Mouse (Mus musculus): ENCODE measurements around the gene Slitrk5. TPM values are rescaled to one million over a fixed set of nuclear protein-coding genes. Genes with fewer than 3 reads are reported as not detected.

The Slitrk5 gene
- 29.7 and 31.7 TPM in 2 replicates for polyA plus RNA-seq (2012; rRNA removed)

DNA sequence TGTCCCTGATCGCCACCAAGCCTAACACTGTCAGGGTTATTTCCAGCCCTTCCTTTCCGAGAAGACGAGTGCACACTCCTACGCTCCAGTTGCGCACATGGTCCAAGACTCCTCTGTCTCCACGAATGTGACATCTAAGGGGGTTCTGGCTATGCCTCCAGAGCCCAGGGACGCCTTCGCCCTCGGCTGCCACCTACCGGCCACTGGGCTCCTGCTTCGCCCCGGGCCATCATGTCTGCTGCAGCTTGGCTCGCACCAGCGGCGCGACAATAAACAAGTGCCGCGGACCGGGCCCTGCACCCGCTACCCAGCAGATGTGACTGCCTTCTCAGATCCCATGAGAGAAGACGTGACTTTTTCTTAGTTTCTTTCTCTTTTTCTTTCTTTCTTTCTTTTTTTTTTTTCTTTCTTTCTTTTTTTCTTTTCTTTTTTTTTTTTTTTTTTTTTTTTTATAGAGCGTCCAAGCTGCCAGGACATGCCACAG is at the start of gene Slitrk5:
TSS of gene Slitrk5 (plus strand) at position 434 of the 484 bp plus-strand sequence.
- Histone ChIP-seq H3K27ac (ENCODE audit: insufficient read depth, low read length) (peak within 1 kb of the TSS; percentile 97), H3K4me3 (ENCODE audit: insufficient read depth, low read length) (peak within 1 kb of the TSS; percentile 96)
- TF ChIP-seq POLR2A (IDR thresholded peaks at IDR 0.05; ENCODE audit: extremely low read depth, insufficient read depth, low read length) (peak; percentile 64), CTCF (IDR thresholded peaks at IDR 0.05; ENCODE audit: extremely low read depth, insufficient read depth, low read length) (peak; percentile 67)

DNA sequence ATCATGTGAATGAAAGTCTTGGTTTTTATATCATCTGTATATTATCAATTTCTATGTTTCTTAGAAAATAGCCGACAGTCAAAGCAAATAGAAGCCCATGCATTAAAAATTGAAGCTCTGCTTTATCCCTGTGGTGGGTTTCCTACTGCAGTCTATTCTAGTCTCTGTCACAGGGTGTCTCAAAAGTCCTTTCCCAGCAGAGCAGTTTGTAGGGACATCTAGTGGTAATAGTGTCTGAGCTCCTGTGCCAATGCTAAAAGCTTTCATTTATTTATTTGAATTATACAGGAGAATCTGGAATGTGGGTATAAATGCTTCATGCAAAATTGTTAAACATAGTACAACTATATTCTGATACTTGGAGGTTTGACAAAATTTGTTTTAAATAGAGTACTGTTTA is 2.0 kb upstream of the Slitrk5 start:
- no peak for TF ChIP-seq POLR2A (IDR thresholded peaks at IDR 0.05; ENCODE audit: extremely low read depth, insufficient read depth, low read length)
- peak; percentile 46; the same call in 1 of the 2 replicates for TF ChIP-seq CTCF (IDR thresholded peaks at IDR 0.05; ENCODE audit: extremely low read depth, insufficient read depth, low read length)

More for the DNA sequence above, at the start of gene Slitrk5:
- no peaks in the 10 kb centered on the region for H3K4me1 ChIP-seq (ENCODE audit: control insufficient read depth, insufficient read depth, low read length)

GRCm38 (mm10) chr14:111675211-111676165 is 591 bp downstream of the Slitrk5 start:
- TF ChIP-seq POLR2A (IDR thresholded peaks at IDR 0.05; ENCODE audit: extremely low read depth, insufficient read depth, low read length) (peak; percentile 52; the same call in 1 of the 2 replicates), CTCF (IDR thresholded peaks at IDR 0.05; ENCODE audit: extremely low read depth, insufficient read depth, low read length) (no peak)
- Histone ChIP-seq H3K27ac (ENCODE audit: insufficient read depth, low read length) (peak overlapping the region; percentile 97), H3K4me1 (ENCODE audit: control insufficient read depth, insufficient read depth, low read length) (no peaks in the 10 kb centered on the region), H3K4me3 (ENCODE audit: insufficient read depth, low read length) (peak overlapping the region; percentile 96)

More for the DNA sequence above, 2.0 kb upstream of the Slitrk5 start:
- Histone ChIP-seq H3K4me3 (ENCODE audit: insufficient read depth, low read length) (peak overlapping the region; percentile 23; the same call in 1 of the 2 replicates), H3K4me1 (ENCODE audit: control insufficient read depth, insufficient read depth, low read length) (no peaks in the 10 kb centered on the region), H3K27ac (ENCODE audit: insufficient read depth, low read length) (no peak overlapping the region)

GRCm38 (mm10) chr14:111676166-111676581 is 1.3 kb downstream of the Slitrk5 start:
- peak overlapping the region; percentile 96 for H3K4me3 ChIP-seq (ENCODE audit: insufficient read depth, low read length)
- 0 out of 2 replicates have a peak, but pooled peaks cover 2% of the 10 kb centered on the region for H3K4me1 ChIP-seq (ENCODE audit: control insufficient read depth, insufficient read depth, low read length)
- TF ChIP-seq POLR2A (IDR thresholded peaks at IDR 0.05; ENCODE audit: extremely low read depth, insufficient read depth, low read length) (no peak), CTCF (IDR thresholded peaks at IDR 0.05; ENCODE audit: extremely low read depth, insufficient read depth, low read length) (no peak)
- H3K27ac ChIP-seq (ENCODE audit: insufficient read depth, low read length), result peak overlapping the region; percentile 97

- no peak overlapping the region for H3K27ac ChIP-seq (ENCODE audit: insufficient read depth, low read length)
- TF ChIP-seq POLR2A (IDR thresholded peaks at IDR 0.05; ENCODE audit: extremely low read depth, insufficient read depth, low read length) (peak; percentile 74), CTCF (IDR thresholded peaks at IDR 0.05; ENCODE audit: extremely low read depth, insufficient read depth, low read length) (no peak)
- H3K4me3 ChIP-seq (ENCODE audit: insufficient read depth, low read length), result peak overlapping the region; percentile 96
- H3K4me1 ChIP-seq (ENCODE audit: control insufficient read depth, insufficient read depth, low read length), result peaks cover 4% of the 10 kb centered on the region; the same call in 1 of the 2 replicates
Measured at GRCm38 (mm10) chr14:111676851-111677291, 2.0 kb downstream of the Slitrk5 start.

DNA sequence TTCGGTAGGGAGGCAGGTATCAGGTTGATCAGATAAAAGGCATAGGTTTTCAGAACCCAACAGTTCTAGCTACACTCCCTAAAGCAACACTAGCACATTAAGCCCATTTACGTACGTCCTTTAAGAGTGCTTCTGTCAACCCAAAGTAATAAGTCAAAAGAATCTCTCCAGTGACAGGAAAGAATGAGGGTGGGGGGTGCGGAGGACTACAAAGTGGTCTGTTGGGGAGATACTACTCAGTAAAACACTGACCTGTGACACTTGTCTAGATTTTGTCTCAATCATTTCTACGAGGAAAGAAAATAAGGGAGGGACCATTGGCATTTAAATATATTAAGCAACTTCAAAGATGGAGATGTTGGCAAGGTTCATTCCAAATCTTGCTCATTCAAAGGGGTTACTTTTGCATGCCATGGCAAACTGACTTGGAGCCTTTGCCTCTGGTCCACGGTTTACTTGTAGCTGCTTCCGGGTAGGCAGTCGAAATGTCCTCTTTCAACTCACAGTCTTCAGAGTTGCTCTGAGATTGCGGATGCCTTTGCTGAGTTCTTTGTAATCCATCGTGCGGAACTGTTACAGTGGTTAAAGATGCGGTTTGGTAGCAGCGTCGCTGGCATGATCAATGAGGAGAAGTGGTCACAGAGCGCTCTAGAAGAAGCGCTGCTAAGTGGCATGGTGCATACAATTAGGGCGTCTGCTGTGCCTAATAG is 2.6 kb downstream of the Slitrk5 start:
- no peak for TF ChIP-seq CTCF (IDR thresholded peaks at IDR 0.05; ENCODE audit: extremely low read depth, insufficient read depth, low read length)
- Histone ChIP-seq H3K4me3 (ENCODE audit: insufficient read depth, low read length) (peak overlapping the region; percentile 96), H3K4me1 (ENCODE audit: control insufficient read depth, insufficient read depth, low read length) (peaks cover 6% of the 10 kb centered on the region; the same call in 1 of the 2 replicates), H3K27ac (ENCODE audit: insufficient read depth, low read length) (0 out of 2 replicates have a peak overlapping the region, but pooled peaks have one; percentile 17)

GRCm38 (mm10) chr14:111680271-111680670 is 5.4 kb downstream of the Slitrk5 start:
- peaks cover 6% of the 10 kb centered on the region; the same call in 1 of the 2 replicates for H3K4me1 ChIP-seq (ENCODE audit: control insufficient read depth, insufficient read depth, low read length)
- no peak for TF ChIP-seq CTCF (IDR thresholded peaks at IDR 0.05; ENCODE audit: extremely low read depth, insufficient read depth, low read length)
- TF ChIP-seq POLR2A (IDR thresholded peaks at IDR 0.05; ENCODE audit: extremely low read depth, insufficient read depth, low read length), result no peak
- H3K4me3 ChIP-seq (ENCODE audit: insufficient read depth, low read length), result no peak overlapping the region

GRCm38 (mm10) chr14:111681092-111681708 is 6.3 kb downstream of the Slitrk5 start:
- Histone ChIP-seq H3K4me1 (ENCODE audit: control insufficient read depth, insufficient read depth, low read length) (peaks cover 6% of the 10 kb centered on the region; the same call in 1 of the 2 replicates), H3K4me3 (ENCODE audit: insufficient read depth, low read length) (peak overlapping the region; percentile 18), H3K27ac (ENCODE audit: insufficient read depth, low read length) (no peak overlapping the region)
- TF ChIP-seq POLR2A (IDR thresholded peaks at IDR 0.05; ENCODE audit: extremely low read depth, insufficient read depth, low read length) (no peak), CTCF (IDR thresholded peaks at IDR 0.05; ENCODE audit: extremely low read depth, insufficient read depth, low read length) (no peak)

More at GRCm38 (mm10) chr14:111680271-111680670, 5.4 kb downstream of the Slitrk5 start:
- H3K27ac ChIP-seq (ENCODE audit: insufficient read depth, low read length), result no peak overlapping the region

Measured in cortical plate, adult 2 months (tissue).